Mouse (Mus musculus) gastrocnemius, postnatal 10 days (tissue): ENCODE measurements at regions not wholly inside any gene's neighbourhood (a gene's known extent, or its start where the extent isn't known, plus 50 kb on each side); places are given as distances from the start of the nearest gene placed in this dataset.
A peak's percentile ranks its signal among the peaks of the same experiment; 100 is the strongest.

ENCODE experiments used
- DNase-seq: peaks from one replicate; pipeline ENCODE4 v3.0.0; 2021; ENCODE audit warnings: mixed read lengths

- DNase-seq, result no peak
Measured at GRCm38 (mm10) chr15:72321528-72321927, 1512.8 kb upstream of the Gm6569 start.

GRCm38 (mm10) chr15:72322127-72322526 lies 1512.2 kb upstream of the Gm6569 start:
- DNase-seq, result no peak

GRCm38 (mm10) chr15:72323158-72323557 lies 1511.2 kb upstream of the Gm6569 start:
- DNase-seq, result no peak

- DNase-seq, result no peak
Measured at GRCm38 (mm10) chr15:72331262-72331661, 1503.1 kb upstream of the Gm6569 start.

- no peak for DNase-seq
Measured at GRCm38 (mm10) chr15:72334497-72334896, 1499.9 kb upstream of the Gm6569 start.

GRCm38 (mm10) chr15:72339629-72340028 lies 1494.7 kb upstream of the Gm6569 start:
- no peak for DNase-seq

GRCm38 (mm10) chr15:72341991-72342390 lies 1492.4 kb upstream of the Gm6569 start:
- no peak for DNase-seq

- no peak for DNase-seq
Measured at GRCm38 (mm10) chr15:72342504-72342903, 1491.9 kb upstream of the Gm6569 start.

GRCm38 (mm10) chr15:72343794-72344193 lies 1490.6 kb upstream of the Gm6569 start:
- DNase-seq, result no peak

- DNase-seq, result no peak
Measured at GRCm38 (mm10) chr15:72353371-72353770, 1481.0 kb upstream of the Gm6569 start.

GRCm38 (mm10) chr15:72355626-72356025 lies 1478.7 kb upstream of the Gm6569 start:
- DNase-seq, result no peak

GRCm38 (mm10) chr15:72359636-72360035 lies 1474.7 kb upstream of the Gm6569 start:
- DNase-seq, result no peak

- DNase-seq, result no peak
Measured at GRCm38 (mm10) chr15:72360049-72360448, 1474.3 kb upstream of the Gm6569 start.

GRCm38 (mm10) chr15:72360463-72361030 lies 1473.8 kb upstream of the Gm6569 start:
- peak; percentile 5 for DNase-seq

GRCm38 (mm10) chr15:72373041-72373440 lies 1461.3 kb upstream of the Gm6569 start:
- DNase-seq, result no peak

GRCm38 (mm10) chr15:72377201-72377600 lies 1457.2 kb upstream of the Gm6569 start:
- no peak for DNase-seq

GRCm38 (mm10) chr15:72379291-72379690 lies 1455.1 kb upstream of the Gm6569 start:
- no peak for DNase-seq

GRCm38 (mm10) chr15:72381164-72381563 lies 1453.2 kb upstream of the Gm6569 start:
- DNase-seq, result no peak

GRCm38 (mm10) chr15:72381744-72382143 lies 1452.6 kb upstream of the Gm6569 start:
- no peak for DNase-seq

GRCm38 (mm10) chr15:72382521-72382920 lies 1451.8 kb upstream of the Gm6569 start:
- DNase-seq, result no peak

- DNase-seq, result no peak
Measured at GRCm38 (mm10) chr15:72383062-72383461, 1451.3 kb upstream of the Gm6569 start.

- DNase-seq, result no peak
Measured at GRCm38 (mm10) chr15:72383470-72383869, 1450.9 kb upstream of the Gm6569 start.

- DNase-seq, result no peak
Measured at GRCm38 (mm10) chr15:72393226-72393625, 1441.1 kb upstream of the Gm6569 start.

- DNase-seq, result no peak
Measured at GRCm38 (mm10) chr15:72411956-72412355, 1422.4 kb upstream of the Gm6569 start.
